Mouse (Mus musculus): ENCODE measurements around the gene Gm20388. TPM values are rescaled to one million over a fixed set of nuclear protein-coding genes. Genes with fewer than 3 reads are reported as not detected.

Gm20388 gene
- polyA plus RNA-seq, 1 experiment from 2014 or later = not detected

- Histone ChIP-seq H3K36me3 (ENCODE audit: control insufficient read depth, insufficient read depth) (no peaks in the 10 kb centered on the region), H3K9me3 (ENCODE audit: control insufficient read depth) (no peaks in the 10 kb centered on the region), H3K4me3 (ENCODE audit: low read depth, low read length) (peak overlapping the region; percentile 32; the same call in 1 of the 2 replicates), H3K27me3 (replicated peaks; ENCODE audit: control insufficient read depth, insufficient read depth, low read length) (peaks cover 97% of the 10 kb centered on the region), H3K4me2 (replicated peaks; ENCODE audit: low read depth) (peak overlapping the region; percentile 64), H3K4me1 (replicated peaks; ENCODE audit: control insufficient read depth, insufficient read depth, low read length) (no peaks in the 10 kb centered on the region), H3K9ac (ENCODE audit: low read depth, low read length) (no peak overlapping the region), H3K27ac (ENCODE audit: low read depth, low read length) (no peak overlapping the region)
- no peak for TF ChIP-seq CTCF (IDR thresholded peaks at IDR 0.05; ENCODE audit: low read depth)
- ATAC-seq = no peak
- 6% methylated on average over 17 of the region's 17 CpGs for WGBS
Observed at GRCm38 (mm10) chr8:121124547-121125239, 1214.1 kb downstream of the Gm20388 start.

- peak; percentile 70 for TF ChIP-seq CTCF (IDR thresholded peaks at IDR 0.05; ENCODE audit: low read depth)
- Histone ChIP-seq H3K27me3 (replicated peaks; ENCODE audit: control insufficient read depth, insufficient read depth, low read length) (peaks cover 97% of the 10 kb centered on the region), H3K27ac (ENCODE audit: low read depth, low read length) (no peak overlapping the region; the same call in 1 of the 2 replicates), H3K4me3 (ENCODE audit: low read depth, low read length) (peak overlapping the region; percentile 32), H3K4me1 (replicated peaks; ENCODE audit: control insufficient read depth, insufficient read depth, low read length) (no peaks in the 10 kb centered on the region), H3K9me3 (ENCODE audit: control insufficient read depth) (no peaks in the 10 kb centered on the region), H3K36me3 (ENCODE audit: control insufficient read depth, insufficient read depth) (no peaks in the 10 kb centered on the region), H3K9ac (ENCODE audit: low read depth, low read length) (0 out of 2 replicates have a peak overlapping the region, but pooled peaks have one; percentile 1), H3K4me2 (replicated peaks; ENCODE audit: low read depth) (peak overlapping the region; percentile 64)
- peak; percentile 42 for ATAC-seq
- WGBS = under 1% methylated on average over 36 of the region's 36 CpGs
Observed at GRCm38 (mm10) chr8:121125311-121125876, 1214.8 kb downstream of the Gm20388 start.

GRCm38 (mm10) chr8:121126191-121126590 lies 1215.5 kb downstream of the Gm20388 start:
- no peak for ATAC-seq
- Histone ChIP-seq H3K27me3 (replicated peaks; ENCODE audit: control insufficient read depth, insufficient read depth, low read length) (peaks cover 97% of the 10 kb centered on the region), H3K27ac (ENCODE audit: low read depth, low read length) (no peak overlapping the region)

GRCm38 (mm10) chr8:121126694-121127093 lies 1216.1 kb downstream of the Gm20388 start:
- ATAC-seq = no peak
- H3K9ac ChIP-seq (ENCODE audit: low read depth, low read length) = no peak overlapping the region

More at GRCm38 (mm10) chr8:121126191-121126590, 1215.5 kb downstream of the Gm20388 start:
- H3K36me3 ChIP-seq (ENCODE audit: control insufficient read depth, insufficient read depth) = no peaks in the 10 kb centered on the region
- peak overlapping the region; percentile 64 for H3K4me2 ChIP-seq (replicated peaks; ENCODE audit: low read depth)
- H3K9me3 ChIP-seq (ENCODE audit: control insufficient read depth) = no peaks in the 10 kb centered on the region
- H3K9ac ChIP-seq (ENCODE audit: low read depth, low read length) = no peak overlapping the region
- peak overlapping the region; percentile 32 for H3K4me3 ChIP-seq (ENCODE audit: low read depth, low read length)
- H3K4me1 ChIP-seq (replicated peaks; ENCODE audit: control insufficient read depth, insufficient read depth, low read length) = no peaks in the 10 kb centered on the region
- TF ChIP-seq CTCF (IDR thresholded peaks at IDR 0.05; ENCODE audit: low read depth) = no peak
- WGBS = 9% methylated on average over 6 of the region's 6 CpGs

GRCm38 (mm10) chr8:121127291-121127701 lies 1216.7 kb downstream of the Gm20388 start:
- no peaks in the 10 kb centered on the region for H3K9me3 ChIP-seq (ENCODE audit: control insufficient read depth)
- H3K27me3 ChIP-seq (replicated peaks; ENCODE audit: control insufficient read depth, insufficient read depth, low read length) = peaks cover 86% of the 10 kb centered on the region
- H3K27ac ChIP-seq (ENCODE audit: low read depth, low read length) = no peak overlapping the region
- no peak for ATAC-seq
- WGBS = 4% methylated on average over 11 of the region's 11 CpGs
- no peak overlapping the region for H3K4me3 ChIP-seq (ENCODE audit: low read depth, low read length)
- H3K4me2 ChIP-seq (replicated peaks; ENCODE audit: low read depth) = 0 out of 2 replicates have a peak overlapping the region, but pooled peaks have one; percentile 64
- H3K9ac ChIP-seq (ENCODE audit: low read depth, low read length) = no peak overlapping the region
- H3K4me1 ChIP-seq (replicated peaks; ENCODE audit: control insufficient read depth, insufficient read depth, low read length) = no peaks in the 10 kb centered on the region
- no peaks in the 10 kb centered on the region for H3K36me3 ChIP-seq (ENCODE audit: control insufficient read depth, insufficient read depth)
- no peak for TF ChIP-seq CTCF (IDR thresholded peaks at IDR 0.05; ENCODE audit: low read depth)

More at GRCm38 (mm10) chr8:121126694-121127093, 1216.1 kb downstream of the Gm20388 start:
- Histone ChIP-seq H3K4me2 (replicated peaks; ENCODE audit: low read depth) (peak overlapping the region; percentile 64; the same call in 1 of the 2 replicates), H3K9me3 (ENCODE audit: control insufficient read depth) (no peaks in the 10 kb centered on the region), H3K4me3 (ENCODE audit: low read depth, low read length) (no peak overlapping the region; the same call in 1 of the 2 replicates), H3K4me1 (replicated peaks; ENCODE audit: control insufficient read depth, insufficient read depth, low read length) (no peaks in the 10 kb centered on the region), H3K27ac (ENCODE audit: low read depth, low read length) (no peak overlapping the region), H3K36me3 (ENCODE audit: control insufficient read depth, insufficient read depth) (no peaks in the 10 kb centered on the region), H3K27me3 (replicated peaks; ENCODE audit: control insufficient read depth, insufficient read depth, low read length) (peaks cover 92% of the 10 kb centered on the region)
- no peak for TF ChIP-seq CTCF (IDR thresholded peaks at IDR 0.05; ENCODE audit: low read depth)
- WGBS = 15% methylated on average over 6 of the region's 6 CpGs

- peak within 1 kb of the TSS; percentile 26; the same call in 1 of the 2 replicates for H3K9ac ChIP-seq (ENCODE audit: low read depth, low read length)
- H3K4me1 ChIP-seq (replicated peaks; ENCODE audit: control insufficient read depth, insufficient read depth, low read length) = no peaks in the 10 kb centered on the region
- ATAC-seq = no peak
- peaks cover 80% of the 10 kb centered on the region for H3K27me3 ChIP-seq (replicated peaks; ENCODE audit: control insufficient read depth, insufficient read depth, low read length)
- H3K9me3 ChIP-seq (ENCODE audit: control insufficient read depth) = no peaks in the 10 kb centered on the region
- no peak for TF ChIP-seq CTCF (IDR thresholded peaks at IDR 0.05; ENCODE audit: low read depth)
- H3K4me3 ChIP-seq (ENCODE audit: low read depth, low read length) = peak within 1 kb of the TSS; percentile 36
- H3K36me3 ChIP-seq (ENCODE audit: control insufficient read depth, insufficient read depth) = no peaks in the 10 kb centered on the region
- H3K4me2 ChIP-seq (replicated peaks; ENCODE audit: low read depth) = peak within 1 kb of the TSS; percentile 64
- 1% methylated on average over 43 of the region's 43 CpGs for WGBS
- H3K27ac ChIP-seq (ENCODE audit: low read depth, low read length) = peak within 1 kb of the TSS; percentile 68
Observed at GRCm38 (mm10) chr8:121127756-121128375, 1217.2 kb downstream of the Gm20388 start, which contains the start of gene Foxl1. Foxl1 (plus strand) TSS chr8:121127940.
